Mouse (Mus musculus): ENCODE data around the gene Hps4.

Hps4 gene

GRCm38 (mm10) chr5:112324637-112325545, 18.0 kb upstream of the Hps4 start:
- no peak for DNase-seq (ENCODE audit: low spot score)

- peak; percentile 94 for DNase-seq (ENCODE audit: low spot score)
Measured at GRCm38 (mm10) chr5:112325546-112326445, 17.1 kb upstream of the Hps4 start, which contains the start of gene Tfip11. TSS of gene Tfip11 (plus strand) at chr5:112326358.

DNA sequence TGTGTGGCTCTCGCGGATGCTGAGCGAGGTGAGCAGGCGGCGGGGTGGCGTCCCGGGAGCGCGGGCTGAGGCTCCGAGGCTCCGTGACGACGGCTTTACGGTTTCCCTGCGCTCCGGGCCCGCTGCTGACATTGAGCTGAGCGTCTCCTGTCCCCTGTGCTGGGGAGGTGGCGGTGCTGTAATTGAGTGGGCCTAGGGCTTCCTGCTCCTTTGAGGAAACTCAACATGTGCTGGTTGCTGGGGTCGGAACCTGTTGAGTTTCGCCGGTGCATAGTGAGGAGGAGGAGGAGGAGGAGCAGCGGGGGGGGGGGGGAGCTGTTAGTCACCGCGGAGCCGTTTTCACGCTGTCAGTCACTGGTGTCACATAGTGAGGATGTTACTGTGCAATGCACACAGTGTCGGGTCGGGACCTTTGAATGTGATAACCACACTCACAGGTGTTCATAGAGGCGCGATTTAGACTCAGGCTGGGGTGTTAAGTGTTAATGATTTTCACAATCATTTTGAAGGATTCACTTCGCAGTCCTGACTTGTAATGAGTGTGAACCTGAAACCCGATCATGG, 16.4 kb upstream of the Hps4 start:
- no peak for DNase-seq (ENCODE audit: low spot score)

DNA sequence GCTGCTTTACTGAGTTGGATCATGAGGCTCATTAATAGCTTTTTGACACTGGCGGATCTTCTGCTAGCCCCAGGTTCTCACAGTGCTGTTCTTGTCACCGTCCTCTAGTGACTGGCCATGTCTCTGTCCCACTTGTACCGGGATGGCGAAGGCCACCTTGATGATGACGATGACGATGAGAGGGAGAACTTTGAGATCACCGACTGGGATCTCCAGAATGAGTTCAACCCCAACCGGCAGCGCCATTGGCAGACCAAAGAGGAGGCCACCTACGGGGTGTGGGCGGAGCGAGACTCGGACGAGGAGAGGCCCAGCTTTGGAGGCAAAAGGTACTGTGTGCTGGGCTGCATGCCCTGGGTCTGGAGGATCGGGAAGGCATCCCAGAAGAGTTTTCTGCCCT, 15.0 kb upstream of the Hps4 start:
- no peak for DNase-seq (ENCODE audit: low spot score)

GRCm38 (mm10) chr5:112329805-112330564, 12.9 kb upstream of the Hps4 start:
- DNase-seq (ENCODE audit: low spot score), result no peak

DNA sequence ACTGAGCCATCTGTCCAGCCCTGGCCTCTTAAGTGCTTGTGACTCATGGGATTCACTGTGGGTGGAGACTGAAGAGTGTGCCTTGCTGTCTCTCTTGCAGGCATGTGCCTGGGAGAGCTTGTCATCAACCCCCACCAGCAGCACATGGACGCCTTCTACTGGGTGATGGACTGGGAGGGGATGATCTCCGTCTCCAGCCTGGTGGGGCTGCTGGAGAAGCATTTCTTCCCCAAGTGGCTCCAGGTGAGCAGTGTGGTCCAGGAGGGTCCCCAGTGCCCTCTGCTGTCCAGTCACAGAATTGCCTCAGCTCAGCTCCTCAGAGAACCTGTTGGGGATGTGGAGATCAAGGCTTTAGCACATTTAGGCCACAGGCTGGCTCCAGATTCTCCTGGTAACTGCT, 7.4 kb upstream of the Hps4 start:
- DNase-seq (ENCODE audit: low spot score), result no peak

- DNase-seq (ENCODE audit: low spot score), result no peak
Measured at GRCm38 (mm10) chr5:112337004-112337403, 5.9 kb upstream of the Hps4 start.

DNA sequence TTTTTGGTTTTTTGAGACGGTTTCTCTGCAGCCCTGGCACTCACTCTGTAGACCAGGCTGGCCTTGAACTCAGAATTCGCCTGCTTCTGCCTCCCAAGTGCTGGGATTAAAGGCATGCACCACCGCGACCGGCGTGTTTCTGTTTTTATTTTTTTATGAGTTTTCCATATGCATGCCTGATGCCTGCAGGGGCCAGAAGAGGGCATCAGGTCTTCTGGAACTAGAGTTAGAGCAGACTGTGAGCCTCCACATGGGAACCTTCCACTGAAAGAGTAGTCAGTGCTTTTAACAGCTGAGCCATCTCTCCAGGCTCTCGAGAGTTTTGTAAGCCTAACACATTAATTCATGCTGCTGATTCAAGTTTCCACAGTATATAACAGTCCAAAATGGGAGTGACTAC, 3.7 kb upstream of the Hps4 start:
- DNase-seq (ENCODE audit: low spot score), result no peak

DNA sequence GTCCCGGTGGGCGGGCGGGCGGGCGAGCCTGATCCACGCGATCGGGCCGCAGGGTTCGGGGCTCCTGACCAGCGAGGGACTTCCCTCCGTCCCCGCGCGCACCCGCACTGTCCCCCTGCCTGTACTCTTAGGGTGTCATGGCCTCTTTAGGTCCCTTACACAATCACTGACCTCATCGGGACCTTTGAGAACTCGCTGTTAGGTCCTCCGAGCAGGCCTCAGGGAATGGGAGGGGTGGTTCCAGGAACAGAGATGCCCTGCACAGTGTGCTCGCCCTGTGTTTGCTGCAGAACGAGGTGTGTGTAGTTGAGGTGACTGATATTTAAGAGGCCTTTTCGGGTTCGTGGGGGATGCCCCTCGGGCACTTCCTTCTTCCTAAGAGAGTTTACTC, 317 bp downstream of the Hps4 start:
- DNase-seq (ENCODE audit: low spot score), result no peak

- DNase-seq (ENCODE audit: low spot score), result no peak
Measured at GRCm38 (mm10) chr5:112344092-112344960, 1.4 kb downstream of the Hps4 start.

GRCm38 (mm10) chr5:112346211-112346965, 3.5 kb downstream of the Hps4 start:
- DNase-seq (ENCODE audit: low spot score), result no peak

DNA sequence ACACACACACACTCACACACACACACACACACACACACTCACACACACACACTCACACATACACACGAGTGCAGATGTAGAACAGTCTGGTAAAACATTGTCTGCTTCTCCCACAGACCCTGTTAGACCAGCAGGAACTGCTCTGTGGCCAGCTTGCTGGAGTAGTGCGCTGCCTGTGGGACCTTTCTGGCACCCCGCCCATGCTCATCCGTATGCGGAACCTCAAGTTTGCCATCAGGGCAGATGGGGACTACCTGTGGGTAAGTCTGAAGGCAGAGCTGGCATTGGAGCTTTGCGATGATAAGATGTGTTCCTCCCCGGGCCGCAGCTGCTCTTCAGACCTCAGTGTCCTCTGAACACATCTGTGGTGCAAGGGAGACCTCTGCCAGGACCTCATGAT, 6.3 kb downstream of the Hps4 start:
- DNase-seq (ENCODE audit: low spot score), result no peak

DNA sequence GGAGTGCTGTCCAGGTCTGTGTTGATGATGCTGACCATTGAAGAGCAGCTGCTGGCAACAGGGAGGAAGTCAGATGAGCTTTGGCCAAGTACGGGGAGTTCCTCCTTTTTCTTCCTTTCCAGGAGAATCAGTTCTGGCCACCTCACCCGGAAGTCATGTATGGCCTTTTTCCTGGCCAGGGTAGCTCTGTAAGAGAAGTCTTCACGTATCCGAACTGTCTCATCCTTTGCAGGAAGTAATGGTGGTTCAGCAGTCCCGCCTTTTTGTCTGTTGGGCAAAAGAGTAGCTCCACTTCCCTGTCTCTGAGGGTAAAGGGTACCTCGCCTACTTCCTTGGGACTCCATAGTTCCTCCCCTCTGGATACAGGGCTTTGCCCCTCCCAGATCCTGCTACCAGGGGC, 12.6 kb downstream of the Hps4 start:
- no peak for DNase-seq (ENCODE audit: low spot score)

DNA sequence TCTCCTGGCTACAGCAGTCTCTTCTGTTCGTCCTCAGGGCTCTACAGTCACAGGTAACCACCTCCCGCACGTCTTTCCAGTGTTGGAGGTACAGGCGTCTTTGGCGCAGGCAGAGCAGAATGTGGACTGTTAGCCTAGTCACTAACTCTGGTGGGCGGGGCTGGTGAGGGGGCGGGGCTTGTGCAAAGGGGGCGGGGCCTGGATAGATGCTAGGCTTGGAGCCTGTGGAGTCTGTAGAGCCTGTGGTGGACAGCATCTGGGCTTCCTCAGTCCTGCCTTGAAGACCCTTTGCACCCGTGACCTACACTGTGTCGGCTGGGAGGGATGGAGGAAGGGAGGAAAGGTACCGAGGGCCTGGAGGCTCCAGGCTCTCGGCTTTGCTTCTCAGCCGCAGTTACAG, 13.0 kb downstream of the Hps4 start, which contains the start of gene Gm6583:
TSS of gene Gm6583 (minus strand) at position 124 of the 400 bp plus-strand sequence.
- DNase-seq (ENCODE audit: low spot score), result no peak

GRCm38 (mm10) chr5:112356322-112356721, 13.4 kb downstream of the Hps4 start:
- no peak for DNase-seq (ENCODE audit: low spot score)

GRCm38 (mm10) chr5:112359520-112359919, 16.6 kb downstream of the Hps4 start:
- no peak for DNase-seq (ENCODE audit: low spot score)

- DNase-seq (ENCODE audit: low spot score), result no peak
Measured at GRCm38 (mm10) chr5:112360077-112360476, 17.2 kb downstream of the Hps4 start.

DNA sequence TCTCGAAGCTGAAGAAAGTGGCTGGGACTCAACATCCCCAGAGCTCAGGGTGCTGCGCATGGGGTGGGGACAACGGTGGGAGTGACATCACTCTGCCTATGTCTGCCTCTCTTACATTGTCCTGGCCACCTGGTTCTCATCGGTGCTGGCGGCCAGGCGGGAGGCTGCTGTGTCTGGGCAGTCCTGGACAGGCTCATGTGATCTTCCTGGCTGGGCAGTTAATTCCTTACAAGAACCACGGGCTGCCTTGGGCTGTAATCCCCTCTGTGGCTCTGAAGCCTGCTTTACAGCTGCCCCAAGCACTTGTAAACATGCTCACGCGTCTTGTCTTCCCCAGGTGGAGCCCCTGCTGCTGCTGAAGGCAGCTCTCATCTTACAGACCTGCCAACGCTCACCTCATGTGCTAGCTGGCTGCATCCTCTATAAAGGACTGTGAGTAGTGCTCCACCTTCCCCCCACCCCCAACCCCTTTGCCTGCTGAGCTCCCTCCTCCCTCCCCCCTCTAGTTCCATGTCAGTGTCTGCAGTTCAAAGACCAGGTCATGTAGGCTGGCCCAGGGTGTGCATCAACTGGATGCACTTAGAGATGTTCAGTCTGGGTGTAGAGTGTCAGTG, 21.4 kb downstream of the Hps4 start:
- no peak for DNase-seq (ENCODE audit: low spot score)

GRCm38 (mm10) chr5:112366879-112367278, 24.0 kb downstream of the Hps4 start:
- DNase-seq (ENCODE audit: low spot score), result no peak

DNA sequence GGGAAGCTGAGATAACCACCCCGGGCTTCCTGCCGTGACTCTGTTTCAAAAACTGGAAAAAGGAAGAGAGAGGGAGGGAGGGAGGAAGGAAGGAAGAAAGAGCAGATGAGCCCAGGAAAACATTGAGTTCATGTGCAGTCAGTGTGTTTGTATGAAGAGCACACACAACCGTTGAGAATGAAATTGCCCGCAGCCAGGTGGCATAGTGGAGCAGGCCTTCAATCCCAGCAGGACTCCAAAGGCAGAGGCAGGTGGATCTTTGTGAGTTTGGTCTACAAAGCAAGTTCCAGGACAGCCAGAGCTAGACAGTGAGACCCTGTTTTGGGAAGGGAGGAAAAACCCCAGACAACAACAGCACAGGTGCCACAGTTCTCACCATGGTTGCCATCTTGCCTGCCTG, 24.5 kb downstream of the Hps4 start:
- no peak for DNase-seq (ENCODE audit: low spot score)
